Mouse (Mus musculus) spleen, adult 12 weeks (tissue): ENCODE measurements around the gene Zic2.

Experiments
- DNase-seq: peaks from one replicate; pipeline ENCODE4 v3.0.0; 2022; ENCODE audit warnings: low spot score

Zic2 gene

DNA sequence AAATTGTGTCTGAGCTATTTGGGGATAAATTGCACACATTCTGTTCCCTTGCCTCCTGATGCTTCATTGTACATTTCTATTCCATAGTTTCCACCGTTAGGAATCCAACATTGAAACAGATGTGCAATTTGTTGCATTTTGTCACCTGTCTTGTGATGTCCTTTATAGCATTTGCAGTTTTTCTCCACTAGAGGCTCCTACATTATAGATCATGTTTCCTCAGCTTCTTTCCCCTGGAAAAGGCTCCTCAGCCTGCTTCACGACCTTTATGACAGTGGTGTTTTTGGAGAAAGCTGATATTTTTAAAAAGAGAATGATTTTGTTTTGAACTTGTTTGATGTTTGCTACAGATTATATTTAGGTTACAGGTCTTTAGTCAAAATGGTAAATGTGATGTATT lies 33.8 kb downstream of the Zic2 start:
- DNase-seq: no peak

DNA sequence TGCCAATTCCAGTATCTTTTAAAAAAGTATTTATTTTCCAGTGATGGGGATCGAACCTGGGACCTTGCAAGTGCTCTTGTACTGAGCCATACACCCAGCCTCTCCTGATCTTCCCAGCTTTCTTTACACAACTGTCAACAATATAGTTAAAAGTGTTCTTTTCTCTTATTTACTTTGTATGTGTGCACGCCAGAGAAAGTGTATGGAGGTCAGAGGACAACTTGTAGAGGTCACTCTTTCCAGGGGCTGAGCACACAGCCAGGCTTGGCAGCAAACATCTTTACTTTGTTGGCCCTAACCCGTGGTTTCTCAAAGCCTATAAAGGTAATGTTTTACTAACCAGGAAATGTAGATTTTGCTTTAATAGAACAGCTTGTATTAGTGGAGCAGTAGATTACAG lies 36.3 kb downstream of the Zic2 start:
- no peak for DNase-seq

DNA sequence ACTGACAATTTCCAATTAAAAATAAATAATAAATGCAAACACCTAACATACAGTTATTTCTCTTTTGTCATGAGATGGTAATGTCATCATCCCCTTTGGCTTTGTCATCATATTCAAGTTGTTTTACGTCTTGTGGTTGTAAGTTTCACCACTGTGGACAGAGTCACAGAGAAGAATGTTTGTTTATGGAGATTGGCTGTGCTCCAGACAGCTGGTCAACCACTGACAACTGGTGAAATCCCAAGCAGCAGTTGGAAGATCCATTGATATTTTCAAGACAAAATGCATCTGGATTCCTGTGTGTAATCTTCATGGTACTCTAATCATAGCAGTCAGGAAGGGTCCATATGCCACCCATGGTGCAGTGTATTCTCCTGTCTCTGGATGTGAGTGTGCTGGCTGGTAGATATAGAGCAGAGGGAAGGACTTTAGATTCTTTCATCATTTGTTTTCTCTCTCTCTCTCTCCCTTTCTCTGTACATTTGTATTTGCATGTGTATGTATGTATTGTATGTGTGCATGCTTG lies 38.3 kb downstream of the Zic2 start:
- no peak for DNase-seq

DNA sequence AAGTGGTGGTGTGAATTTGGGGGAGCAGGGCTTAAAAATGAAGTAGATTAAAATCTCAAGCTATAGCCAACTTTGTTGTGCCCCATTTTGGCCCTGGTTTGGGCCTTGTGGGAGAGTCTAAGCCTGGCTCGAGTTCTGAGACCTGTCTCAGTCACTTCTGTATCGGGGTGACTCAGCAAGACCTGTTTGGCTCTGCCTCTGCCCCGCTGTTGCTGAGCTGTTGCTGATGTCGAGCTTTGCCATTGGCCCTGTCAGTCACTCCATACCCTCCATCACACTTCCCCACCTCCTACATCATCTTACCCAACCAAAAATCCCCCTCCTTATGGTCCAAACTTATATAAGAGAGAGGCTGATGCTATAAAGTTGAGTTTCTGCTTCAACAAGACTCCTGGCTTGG lies 53.2 kb downstream of the Zic2 start:
- no peak for DNase-seq
